Mouse (Mus musculus): ENCODE measurements around the gene Kcp.

GRCm38 (mm10) chr6:29485951-29486350 lies 21.8 kb downstream of the Kcp start:
- no peak for TF ChIP-seq POLR2A (IDR thresholded peaks at IDR 0.05; ENCODE audit: low read depth, low read length)
- TF ChIP-seq CTCF (IDR thresholded peaks at IDR 0.05; ENCODE audit: borderline replicate concordance, insufficient read depth, low read length), result no peak

Measured in embryonic fibroblast, embryonic 13.5 days (primary cell).